Mouse (Mus musculus) cerebellum, adult 9-10 months (tissue): ENCODE results near the gene Armh1.

Experiments used
- DNase-seq: peaks from one replicate; pipeline ENCODE4 v3.0.0; 2022

The Armh1 gene

DNA sequence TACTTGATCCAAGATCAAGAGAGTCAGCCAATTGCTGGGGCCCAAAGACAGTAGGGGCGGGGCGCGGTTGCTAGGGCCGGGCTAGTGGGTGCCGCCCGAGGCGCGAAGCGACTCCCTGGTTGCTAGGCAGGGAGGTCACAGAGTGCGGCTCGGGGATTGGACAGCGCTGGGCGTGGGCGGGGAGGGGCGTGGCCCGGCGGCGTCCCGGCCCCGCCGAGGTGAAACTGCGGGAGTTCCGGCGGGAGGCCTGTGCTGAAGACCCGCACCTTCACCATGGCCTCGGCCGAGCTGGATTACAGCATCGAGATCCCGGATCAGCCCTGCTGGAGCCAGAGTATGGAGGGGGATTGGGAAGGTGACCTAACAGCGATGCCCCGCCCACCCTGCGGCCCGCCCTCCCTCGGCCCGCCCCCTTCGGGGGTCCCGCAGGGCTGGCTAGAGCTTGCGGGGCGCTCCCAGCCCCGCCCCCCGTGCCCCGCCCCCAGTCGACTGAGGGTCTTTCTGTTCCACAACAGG is at the start of gene Armh1, which contains the start of gene Tmem53:
Armh1 (minus strand) TSS at position 325 of the 516 bp plus-strand sequence.
Tmem53 (plus strand) TSS at position 151 of the 516 bp plus-strand sequence.
- DNase-seq: peak; percentile 66

DNA sequence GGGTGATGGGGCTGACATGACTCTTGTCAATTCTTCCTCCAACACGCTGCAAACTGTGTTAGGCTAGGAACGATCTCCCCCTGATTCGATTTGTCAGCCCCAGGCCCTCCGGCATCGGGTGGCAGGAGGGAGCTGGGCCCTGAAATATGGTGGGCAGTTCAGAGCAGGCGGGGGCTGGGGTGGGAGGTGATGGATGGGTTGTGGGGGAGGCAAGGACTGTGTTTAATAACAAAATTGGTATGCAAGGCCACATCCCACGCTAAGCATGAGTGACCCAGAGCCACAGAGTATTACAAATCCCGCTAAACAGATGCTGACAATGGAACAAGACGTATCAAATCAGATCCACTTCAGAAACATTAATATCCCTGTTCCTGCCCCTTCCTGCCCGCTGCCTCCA is 48.0 kb upstream of the Armh1 start:
- no peak for DNase-seq

DNA sequence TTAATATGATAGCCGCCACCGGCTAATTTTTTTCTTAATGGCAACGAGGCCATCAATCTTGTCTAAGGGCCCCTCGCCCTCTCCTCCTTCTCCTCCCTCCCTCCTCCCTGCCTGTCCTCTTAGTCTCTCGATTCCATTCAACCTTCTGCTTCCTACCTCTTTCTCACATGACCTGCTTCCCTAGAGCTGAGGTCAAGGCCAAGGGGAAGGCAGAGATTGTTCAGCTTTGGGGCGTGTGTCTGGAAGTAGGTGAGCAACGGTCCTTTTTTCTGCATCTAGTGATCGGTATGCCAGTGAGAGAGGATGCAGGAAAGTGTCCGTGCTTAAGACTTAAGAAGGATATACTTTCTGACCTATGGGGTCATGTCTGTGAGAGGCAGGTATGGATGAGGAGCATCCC is 45.9 kb upstream of the Armh1 start:
- DNase-seq: no peak

DNA sequence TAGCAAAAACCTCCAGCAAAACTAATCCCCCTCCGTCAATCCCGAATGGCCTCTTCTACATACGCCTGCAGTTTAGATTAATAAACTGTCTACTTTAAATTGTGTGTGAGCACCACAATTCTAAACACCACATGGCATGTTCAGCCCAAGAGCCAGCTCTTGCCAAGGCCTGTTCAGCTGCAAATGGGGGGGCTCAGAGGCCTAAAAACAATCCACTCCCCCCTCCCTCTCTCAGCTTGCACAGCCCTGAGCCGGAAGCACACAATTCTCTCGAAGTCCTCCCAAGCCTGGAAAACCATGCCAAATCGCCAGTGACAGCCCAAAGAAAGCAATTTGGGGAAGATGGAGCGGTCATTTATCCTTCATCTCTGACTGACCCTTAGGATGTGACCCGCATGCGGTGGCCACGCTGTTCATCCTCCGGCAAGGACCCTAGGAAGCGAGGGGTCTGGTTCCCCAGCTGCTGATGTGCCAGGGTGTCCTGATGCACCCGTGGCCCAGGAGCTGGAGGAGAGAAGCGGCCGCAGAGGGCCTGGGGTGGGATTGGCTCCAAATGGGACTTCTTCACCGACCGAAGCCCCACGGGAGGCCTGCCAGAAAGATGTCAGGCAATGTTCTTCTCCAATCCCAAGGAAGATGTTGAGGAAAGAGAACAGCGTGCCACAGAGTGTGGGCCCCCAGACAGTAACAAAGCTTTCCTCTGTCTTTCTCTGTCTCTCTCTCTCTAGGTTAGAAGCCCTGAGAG is 45.1 kb upstream of the Armh1 start:
- no peak for DNase-seq

DNA sequence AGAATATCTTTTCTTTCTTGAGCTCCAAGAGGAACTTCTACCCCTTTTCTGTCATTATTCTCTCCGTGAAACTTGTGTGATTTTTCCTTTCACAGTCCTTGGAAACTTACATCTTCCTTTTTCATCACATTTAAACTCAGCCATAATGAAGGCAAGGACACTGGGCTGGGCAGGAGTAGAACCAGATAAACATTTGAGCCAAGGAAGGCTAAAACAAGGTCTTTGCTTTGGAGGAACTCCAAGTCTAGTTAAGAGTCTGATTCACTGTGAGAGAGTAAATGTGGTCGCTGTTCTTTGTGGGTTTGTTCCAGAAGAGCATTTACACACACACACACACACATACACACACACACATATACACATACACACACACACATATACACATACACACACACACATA is 39.8 kb upstream of the Armh1 start:
- peak; percentile 3 for DNase-seq

DNA sequence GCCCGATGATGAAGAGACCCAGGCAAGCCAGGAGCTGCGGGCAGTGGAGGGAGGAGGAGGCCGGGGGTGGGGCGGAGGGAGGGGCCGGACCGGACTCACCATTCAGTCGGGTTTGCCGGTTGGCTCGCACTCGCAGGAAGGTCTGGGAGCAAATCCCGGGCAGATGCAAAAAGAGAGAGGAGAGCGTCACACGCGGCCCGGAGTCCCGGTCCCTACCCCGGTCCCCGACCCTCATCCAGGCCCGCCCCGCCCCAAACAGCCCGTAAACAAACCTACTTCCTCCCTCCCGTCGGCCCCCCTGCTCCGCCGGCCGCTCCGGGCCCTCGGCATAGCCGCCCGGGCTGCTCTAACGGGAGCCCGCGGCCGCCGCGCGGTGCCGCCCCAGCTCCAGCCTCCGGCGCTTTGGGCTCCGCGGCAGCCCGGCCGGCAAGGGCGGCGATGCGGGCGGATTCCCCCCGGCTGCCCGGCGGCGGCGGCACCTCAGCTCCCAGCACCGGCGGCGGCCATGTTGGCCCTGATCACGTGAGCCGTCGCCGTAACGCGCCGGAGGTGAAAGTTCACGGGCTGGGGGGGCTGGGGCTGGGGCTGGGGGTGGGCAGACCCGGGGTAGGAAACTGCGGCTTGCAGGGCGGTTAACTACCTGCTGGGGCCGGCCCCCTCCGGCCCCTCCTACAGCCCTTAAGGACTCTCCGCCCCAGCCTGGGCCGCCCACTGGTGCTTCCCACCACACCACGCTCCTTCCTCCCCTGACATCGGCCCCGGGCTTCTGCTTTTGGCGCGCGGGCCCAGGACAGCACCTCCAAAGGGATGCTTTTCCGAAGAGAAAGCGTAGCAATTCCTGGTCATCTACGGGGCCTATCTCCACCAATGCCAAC is 37.2 kb upstream of the Armh1 start:
- peak; percentile 65 for DNase-seq

DNA sequence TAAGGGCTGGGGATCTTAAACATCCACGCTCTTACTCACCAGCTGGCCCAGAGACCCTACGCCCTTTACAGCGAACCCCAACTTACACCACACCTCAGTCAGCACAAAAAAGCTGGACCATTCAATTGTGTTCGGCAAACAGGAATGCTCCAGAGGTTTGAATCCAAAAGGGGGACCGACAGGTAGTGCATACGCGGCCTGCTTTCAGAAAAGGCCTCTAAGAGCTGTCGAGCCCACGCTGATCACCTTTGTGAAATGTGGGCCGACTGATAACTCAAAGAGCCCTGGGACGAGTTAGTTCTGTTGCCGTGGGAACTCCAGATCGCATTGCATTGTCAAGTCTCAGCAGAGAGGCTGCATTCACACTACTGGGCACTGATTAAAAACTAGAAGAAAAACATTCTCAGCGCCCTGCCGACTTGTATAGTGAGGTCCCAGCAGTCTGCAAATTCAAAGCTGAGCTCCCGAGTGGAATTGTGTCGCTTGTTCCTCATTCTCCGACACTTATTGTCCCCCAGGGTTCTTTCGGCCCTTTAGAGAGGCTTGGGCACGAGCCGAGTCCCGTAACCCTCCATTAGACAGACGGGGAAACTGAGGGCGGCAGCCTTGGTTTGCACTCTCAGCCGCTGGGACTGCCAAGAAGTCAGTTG is 36.5 kb upstream of the Armh1 start:
- DNase-seq: peak; percentile 65

DNA sequence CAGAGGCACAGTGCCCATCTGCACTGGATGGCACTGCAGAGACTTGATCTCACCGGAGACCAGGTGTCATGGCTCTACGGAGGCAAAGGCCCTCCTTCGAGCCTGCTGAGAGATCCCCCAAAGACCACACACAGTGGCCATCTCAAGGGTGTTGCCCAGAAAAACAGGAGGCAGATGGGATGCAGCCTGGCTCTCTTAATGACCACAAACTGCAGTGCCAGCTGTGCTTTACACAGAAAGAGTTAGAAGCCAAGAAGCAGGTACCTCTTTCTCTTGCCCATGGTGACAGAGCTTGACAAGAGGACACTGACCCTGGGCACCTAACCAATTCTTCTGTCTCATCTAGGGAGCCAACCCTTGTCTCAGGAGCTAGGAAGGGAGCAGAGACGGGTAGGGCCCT is 32.4 kb upstream of the Armh1 start:
- DNase-seq: no peak

DNA sequence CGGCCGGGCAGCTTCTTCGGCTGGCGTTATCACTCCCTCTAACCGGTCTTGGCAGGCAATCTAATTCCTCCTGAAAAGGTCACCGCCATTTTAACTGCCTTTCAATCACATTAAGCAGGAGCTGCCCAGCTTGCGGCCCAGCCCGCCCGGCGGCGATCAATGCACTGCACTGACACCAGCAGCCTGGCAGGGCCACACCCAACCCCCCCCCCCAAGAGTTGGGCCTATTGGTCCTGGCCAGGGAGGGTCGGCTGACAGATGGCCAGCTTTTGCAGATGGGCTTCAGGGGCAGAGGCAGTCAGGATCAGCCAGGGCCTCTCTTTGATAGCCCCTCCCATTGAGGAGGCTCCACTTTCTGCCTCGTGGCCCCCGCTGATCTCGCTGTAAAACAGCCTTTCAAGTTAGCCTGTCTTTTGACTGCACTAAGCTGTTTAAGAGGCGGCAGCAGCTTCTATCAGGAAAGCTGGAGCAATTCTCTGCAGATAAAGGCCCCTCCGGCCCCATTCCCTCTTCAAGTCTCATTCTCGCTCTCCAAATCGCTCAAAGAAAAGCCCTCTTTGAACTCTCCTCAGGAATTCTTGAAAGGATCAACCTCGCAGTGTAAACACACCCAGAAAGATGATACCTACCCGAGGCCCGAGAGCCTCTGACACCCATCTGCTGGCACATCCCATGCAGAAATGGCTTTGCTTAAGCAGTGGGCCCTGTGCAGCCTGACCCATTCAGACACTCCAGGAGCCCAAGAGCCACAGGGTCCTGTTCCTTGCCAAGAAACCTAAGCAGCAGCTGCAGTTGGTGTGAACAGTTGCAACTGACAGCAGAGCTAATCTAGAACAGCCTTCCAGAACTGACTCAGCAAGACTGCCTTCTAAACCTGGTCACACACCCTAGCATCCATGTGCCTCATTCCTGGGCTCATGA is 31.6 kb upstream of the Armh1 start:
- no peak for DNase-seq

DNA sequence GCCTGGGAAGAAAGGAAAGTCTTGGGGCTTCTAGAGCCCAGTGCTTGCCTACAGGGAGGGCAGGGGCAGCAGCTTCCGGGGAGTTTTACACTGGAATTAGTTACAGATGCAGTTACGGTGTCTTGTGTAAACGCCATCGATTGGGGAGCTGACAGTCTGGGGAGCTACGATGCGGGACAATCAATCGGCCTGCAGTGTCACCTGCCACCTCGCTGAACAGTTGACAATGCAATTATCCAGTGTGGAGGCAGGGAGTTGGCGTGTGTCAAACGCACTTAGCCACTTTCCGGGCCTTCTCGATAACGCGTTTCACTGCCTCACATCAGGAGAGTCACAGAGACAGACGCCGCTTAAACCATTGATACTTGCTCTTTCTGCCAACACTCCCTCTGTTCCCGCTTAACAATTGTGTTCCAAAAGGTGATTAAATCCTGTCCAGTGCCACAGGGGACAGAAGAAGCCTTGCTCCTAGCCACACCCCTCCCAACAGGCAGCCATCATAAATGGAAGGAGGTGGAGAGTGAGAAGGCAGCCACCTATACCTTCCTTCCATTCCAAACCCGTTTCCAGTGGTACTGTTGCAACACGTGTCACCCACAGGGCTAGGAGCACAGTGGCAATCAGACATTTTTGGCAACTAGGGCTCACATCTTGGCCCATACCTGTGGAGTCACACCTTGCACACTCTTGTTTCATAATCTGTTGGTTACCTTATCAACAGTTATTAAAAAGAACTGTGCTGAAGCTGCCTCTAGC is 29.3 kb upstream of the Armh1 start:
- no peak for DNase-seq

DNA sequence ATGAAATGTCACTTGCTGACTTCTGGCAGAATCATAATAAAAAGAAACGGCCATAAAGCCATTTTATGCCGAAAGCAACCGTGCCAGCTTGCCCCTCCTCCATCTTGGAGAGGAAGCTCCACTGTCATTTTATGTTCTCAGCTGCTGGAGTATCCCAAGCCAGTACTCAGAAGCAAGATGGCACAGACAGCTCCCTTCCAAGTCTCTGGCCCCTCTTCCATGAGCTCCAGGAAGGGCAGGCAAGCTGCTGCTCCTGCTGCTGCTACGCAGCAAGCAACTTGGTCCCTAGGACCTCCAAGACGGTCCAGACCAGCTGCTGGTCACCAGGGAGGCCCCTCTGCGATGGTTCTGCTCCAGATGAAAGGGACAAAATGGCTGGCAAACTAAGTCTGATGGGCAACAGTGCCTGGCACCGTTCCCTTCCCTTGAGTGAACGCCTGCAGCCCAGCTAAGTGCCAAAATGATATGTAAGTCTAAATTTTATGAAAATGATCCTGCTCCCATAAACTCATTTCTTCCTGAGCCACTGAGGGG is 28.5 kb upstream of the Armh1 start:
- DNase-seq: no peak

DNA sequence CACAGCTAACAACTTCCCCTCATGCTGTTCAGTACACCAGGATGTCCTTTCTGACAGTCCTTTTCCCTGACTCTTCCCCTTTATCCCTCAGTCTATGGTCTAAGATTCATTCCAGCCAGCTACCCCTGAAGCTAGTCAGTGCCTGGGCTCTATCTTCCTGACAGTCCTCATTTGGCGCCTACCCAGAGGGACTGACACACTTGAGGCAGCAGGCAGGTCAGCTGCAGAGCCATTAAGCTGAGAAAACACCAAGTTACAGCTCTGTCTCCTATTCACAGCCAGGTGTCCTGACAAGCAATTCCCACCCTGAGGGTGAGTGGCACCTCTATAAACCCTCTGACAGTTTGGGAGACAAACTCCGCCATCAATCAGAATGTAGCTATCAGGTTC is 27.3 kb upstream of the Armh1 start:
- no peak for DNase-seq

DNA sequence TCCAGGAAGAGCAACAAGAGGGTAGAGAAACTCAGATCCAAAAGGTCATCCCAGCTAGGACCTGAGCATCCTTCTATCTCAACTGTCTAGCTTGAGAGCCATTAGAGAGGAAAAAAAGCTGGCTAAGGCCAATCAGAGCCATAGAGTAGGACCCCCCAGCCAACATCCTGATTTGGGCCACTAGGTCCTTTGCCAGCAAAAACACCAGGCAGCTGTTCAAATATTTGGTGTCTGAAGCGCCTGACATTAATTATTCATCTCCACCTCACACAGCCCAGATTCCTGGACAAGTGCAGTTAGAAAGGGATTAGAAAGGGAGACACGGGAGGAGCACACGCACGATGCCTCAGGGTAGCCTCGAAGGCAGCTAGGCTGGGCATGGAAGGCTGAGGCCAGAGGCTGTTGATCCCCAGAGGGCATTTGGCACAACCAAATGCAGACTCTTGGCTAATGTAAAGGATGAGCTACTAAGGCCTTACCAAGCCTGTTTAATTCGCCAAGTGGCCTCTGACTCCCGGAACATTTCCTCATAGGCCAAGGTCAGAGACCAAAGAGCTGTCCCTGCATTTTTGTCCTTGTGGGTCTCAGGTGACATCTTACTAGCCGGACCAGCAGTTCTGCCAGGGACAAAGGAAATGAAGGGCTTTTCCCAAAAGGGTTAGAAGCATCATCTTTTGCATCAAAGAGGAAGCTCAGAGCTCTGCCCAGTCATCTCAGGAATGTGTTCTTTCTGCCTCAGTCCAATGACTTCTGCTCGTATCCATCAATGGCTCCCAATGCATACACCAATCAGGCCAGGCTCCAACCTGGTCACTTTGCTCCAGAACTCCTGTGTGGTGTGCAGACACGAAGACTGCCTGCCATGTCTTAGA is 26.7 kb upstream of the Armh1 start:
- no peak for DNase-seq

DNA sequence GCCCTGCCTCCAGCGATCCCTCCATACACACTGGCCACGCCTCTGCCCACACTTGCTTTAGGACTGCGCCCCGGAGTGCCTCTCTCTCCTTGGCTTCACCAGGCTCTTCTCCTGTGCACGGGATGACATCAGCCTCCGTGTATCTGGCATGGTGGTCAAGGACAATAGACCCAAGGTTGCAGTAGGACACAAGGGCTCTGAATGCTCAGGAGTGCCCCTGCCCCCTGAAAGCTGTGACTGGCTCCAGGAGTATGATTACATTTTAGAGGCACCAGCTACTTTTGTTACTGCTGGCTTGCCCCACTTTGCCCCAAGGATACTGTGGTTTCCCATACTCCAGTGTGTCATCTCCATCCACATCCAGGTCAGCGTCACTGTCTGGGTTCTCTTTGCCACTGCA is 25.8 kb upstream of the Armh1 start:
- no peak for DNase-seq

DNA sequence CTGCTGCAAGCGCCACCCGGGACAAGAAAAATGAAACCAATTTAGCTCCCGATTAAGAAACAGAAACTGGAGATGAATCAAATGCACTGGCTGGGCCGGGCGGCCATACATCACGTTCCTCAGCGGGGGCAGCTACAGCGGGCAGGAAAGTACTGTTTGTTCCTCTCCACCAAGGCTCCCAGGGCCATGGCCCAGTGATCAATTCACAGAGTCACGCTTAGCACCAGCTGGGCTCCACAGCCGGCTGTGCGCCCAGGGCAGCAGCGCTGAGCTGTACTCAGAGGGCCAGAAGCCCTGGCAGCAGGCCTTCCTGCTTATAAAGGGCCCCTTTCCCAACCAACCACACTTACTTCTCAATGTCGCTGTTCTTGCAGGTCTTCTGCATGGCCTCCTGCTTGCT is 25.1 kb upstream of the Armh1 start:
- no peak for DNase-seq

DNA sequence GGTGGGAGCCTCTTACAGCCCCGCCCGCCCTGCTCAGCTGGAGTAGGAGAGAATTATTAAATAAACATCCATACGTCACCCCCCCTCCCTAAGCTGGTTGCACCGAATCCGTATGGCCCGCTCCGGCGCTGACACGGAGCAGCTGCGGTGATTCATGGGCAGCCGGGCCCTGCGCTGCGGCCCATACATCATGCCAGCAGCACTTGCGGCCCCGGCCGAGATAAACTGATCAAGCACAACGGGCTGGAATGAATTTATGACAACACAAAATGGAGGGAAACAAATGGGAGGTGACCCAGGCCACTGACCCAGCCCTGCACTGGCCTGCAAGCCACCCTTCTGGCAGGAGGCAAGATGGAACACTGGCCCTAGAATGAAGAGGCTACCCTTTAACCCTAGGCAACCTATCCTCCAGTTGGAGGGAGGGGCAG is 24.4 kb upstream of the Armh1 start:
- no peak for DNase-seq

DNA sequence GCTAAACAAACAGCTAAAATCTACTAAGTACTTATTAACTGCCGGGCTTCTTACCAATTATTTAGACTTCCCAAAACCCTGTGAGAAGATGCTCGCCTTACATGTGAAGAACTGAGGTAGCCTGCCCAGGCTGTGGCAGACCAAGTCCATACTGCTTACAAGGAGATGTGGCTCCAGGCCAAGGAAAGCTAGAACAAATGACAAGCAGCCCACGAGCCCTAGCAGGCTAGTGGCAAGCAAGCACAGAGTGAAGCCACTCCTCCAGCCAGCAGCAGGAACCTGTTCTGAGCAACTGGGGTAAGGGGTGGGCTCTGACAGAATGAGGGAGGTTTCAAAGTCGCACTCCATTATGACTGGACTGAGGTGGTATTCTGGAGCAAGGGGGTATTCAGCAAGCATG is 22.8 kb upstream of the Armh1 start:
- no peak for DNase-seq

DNA sequence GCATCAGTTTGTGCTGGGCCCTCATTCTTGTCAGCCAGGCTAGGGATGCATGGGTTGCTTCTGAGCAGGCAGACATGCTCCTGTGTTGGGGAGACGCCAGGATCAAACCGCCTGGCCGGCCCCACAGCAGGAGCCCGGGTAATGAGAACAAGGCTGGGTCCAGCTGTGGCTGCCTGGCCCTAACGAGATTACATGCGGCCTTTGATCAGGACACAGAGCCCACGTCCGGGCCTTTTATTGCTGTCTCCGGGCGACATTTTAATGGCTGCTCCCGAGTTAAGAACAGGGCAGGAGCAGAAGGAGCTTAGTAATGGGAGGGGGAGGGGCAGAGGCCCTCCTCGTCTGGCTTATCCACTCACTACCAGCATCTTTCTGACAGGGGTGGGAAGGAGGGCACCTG is 20.5 kb upstream of the Armh1 start:
- no peak for DNase-seq

DNA sequence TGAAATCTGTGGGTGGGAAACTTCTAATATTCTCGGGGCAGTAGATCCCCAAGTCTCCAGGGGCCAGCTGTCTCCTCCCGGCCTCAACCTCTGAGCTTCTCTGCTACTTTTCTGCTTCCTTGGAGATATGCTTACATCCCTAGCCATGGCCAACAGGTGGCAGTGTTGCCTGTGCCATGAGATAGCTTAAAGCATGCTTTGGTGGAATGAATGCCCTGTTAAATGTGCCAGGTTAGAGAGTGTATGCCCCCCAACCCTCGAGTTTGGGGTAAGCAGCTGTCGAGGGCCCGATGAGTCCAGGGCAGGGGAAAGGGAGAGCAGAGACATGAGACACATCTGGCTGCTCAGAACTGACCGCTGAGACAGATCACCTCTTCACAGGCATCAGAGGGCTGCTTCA is 18.4 kb upstream of the Armh1 start:
- DNase-seq: peak; percentile 64

DNA sequence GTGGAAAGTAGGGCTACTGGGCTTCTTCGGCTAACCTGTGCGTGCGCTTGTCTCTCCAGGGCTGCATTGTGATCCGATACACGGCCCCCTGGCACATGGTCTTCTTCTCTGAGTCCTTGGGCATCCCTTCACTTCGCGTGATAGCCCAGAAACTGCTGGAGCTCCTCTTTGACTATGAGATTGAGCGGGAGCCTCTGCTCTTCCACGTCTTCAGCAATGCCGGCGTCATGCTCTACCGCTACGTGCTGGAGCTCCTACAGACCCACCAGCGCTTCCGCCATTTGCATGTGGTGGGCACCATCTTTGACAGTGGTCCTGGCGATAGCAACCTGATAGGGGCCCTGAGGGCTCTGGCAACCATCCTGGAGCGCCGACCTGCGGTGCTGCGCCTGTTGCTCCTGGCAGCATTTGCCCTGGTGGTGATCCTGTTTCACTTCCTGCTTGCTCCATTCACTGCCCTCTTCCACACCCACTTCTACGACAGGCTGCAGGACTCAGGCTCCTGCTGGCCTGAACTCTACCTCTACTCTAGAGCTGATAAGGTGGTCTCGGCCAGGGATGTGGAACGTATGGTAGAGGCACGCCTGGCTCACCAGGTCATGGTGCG is 16.0 kb upstream of the Armh1 start:
- DNase-seq: no peak
